Mouse (Mus musculus): ENCODE data around the gene Abhd12b.

Gene Abhd12b

GRCm38 (mm10) chr12:70208214-70208613 lies 54.3 kb downstream of the Abhd12b start:
- DNase-seq (ENCODE audit: low read depth) = no peak

- no peak for DNase-seq (ENCODE audit: low read depth)
Measured at GRCm38 (mm10) chr12:70212501-70212900, 58.6 kb downstream of the Abhd12b start.

GRCm38 (mm10) chr12:70213601-70214000 lies 59.7 kb downstream of the Abhd12b start:
- no peak for DNase-seq (ENCODE audit: low read depth)

GRCm38 (mm10) chr12:70214281-70214680 lies 60.3 kb downstream of the Abhd12b start:
- DNase-seq (ENCODE audit: low read depth) = no peak

DNA sequence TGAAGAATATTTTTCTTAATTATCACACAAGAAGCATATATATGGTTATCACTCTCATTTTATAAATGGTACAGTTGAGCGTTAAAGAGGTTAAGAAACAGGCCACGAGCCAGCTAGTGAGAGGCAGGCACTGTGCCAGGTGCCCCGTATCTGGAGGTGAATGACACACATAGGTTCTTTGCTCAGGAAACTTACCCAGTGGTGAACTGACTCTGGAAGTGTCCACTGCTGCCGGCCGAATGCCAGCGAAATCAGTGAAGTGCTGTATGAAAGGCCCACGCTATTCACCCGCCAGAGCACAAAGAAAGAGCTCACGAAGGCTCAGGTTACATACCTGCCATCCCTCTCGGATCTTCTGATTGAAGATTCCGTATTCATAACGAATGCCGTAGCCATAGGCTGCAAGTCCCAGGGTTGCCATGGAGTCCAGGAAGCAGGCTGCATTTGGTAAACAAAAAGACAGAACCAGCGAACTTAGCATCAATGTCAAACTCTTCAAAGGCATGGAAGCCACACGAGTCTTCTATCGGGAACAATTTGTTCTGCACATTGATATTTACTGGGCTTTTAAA lies 62.4 kb downstream of the Abhd12b start:
- no peak for DNase-seq (ENCODE audit: low read depth)

GRCm38 (mm10) chr12:70218795-70219540 lies 65.0 kb downstream of the Abhd12b start:
- DNase-seq (ENCODE audit: low read depth) = peak; percentile 78

GRCm38 (mm10) chr12:70221425-70221824 lies 67.5 kb downstream of the Abhd12b start:
- no peak for DNase-seq (ENCODE audit: low read depth)

DNA sequence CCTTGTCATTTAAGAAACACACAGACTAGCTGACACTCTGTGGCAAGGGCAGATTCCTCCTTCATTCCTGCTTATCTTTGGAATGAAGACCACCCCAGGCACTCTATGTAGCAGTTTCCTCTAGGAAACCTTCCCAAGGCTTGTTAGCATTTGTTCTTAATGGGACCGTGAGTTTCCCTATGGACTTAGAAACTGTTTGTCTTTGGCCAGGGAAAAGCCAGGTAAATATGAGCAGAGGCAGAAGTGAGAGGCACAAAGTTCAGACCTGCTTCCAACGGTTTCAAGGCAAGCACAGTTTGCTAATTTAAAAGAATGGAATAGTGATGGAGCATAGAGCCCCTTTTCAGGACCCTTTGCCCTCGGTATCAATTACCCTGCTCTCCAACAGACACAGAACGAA lies 69.4 kb downstream of the Abhd12b start:
- no peak for DNase-seq (ENCODE audit: low read depth)

- no peak for DNase-seq (ENCODE audit: low read depth)
Measured at GRCm38 (mm10) chr12:70226655-70227054, 72.7 kb downstream of the Abhd12b start.

GRCm38 (mm10) chr12:70227121-70227932 lies 73.4 kb downstream of the Abhd12b start:
- peak; percentile 48 for DNase-seq (ENCODE audit: low read depth)

- DNase-seq (ENCODE audit: low read depth) = no peak
Measured at GRCm38 (mm10) chr12:70228155-70228554, 74.2 kb downstream of the Abhd12b start.

DNA sequence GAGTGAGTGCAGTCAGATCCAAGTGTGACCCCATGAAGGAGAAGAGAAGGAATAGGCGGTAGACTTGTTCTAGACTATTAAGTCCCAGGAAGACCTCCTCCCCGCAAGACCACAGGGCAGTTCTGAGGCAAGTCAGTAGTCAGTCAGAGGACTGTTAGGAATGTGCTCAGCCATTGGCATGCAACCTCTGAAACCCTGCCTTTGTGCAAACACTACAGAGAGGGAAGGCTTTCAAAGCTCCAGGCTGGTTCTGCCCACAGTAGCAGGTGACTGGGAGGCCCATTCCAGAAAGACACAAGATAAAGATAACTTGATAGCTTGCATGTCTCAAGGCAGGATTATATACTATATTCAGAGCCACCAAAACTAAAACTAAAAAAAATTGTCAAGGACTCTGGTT lies 77.4 kb downstream of the Abhd12b start, which contains the start of gene Pygl:
TSS of gene Pygl (minus strand) at position 195 of the 400 bp plus-strand sequence.
- DNase-seq (ENCODE audit: low read depth) = no peak

DNA sequence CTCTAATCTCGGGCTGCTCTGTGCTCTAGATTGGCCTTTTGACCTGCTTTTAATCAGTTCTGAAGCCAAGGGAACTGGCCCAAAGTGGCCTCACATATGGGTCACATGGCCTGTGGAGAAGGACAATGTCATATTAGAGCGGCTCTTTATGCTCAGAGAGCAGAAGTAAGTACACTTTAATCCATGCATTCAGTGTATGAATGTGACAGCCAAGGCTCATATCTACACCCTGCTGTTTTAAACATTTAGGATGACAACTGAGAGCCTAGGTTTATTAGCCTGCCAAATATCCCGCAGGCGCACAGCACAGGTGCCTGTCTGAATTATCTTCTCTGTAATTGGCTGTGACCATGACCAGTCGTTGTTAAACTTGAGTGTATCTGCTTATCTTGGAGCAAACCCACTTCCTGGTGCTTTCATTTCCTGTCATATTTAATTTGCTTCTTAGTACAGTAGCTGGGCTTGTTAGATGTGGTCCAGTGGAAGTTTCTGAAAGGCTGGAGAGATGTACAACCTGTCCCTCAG lies 78.1 kb downstream of the Abhd12b start:
- DNase-seq (ENCODE audit: low read depth) = peak; percentile 64
